Mouse (Mus musculus) right cerebral cortex, postnatal 14 days (tissue): Measurements from ENCODE around the gene Akap9.
"Not testable (repeated sequence)": the region's sequence is repeated elsewhere in the genome, so short reads cannot be mapped to it uniquely, and the experiment has no call there.

Experiments used
- DNase-seq: peaks from one replicate; pipeline ENCODE4 v3.0.0; 2022

The Akap9 gene

DNA sequence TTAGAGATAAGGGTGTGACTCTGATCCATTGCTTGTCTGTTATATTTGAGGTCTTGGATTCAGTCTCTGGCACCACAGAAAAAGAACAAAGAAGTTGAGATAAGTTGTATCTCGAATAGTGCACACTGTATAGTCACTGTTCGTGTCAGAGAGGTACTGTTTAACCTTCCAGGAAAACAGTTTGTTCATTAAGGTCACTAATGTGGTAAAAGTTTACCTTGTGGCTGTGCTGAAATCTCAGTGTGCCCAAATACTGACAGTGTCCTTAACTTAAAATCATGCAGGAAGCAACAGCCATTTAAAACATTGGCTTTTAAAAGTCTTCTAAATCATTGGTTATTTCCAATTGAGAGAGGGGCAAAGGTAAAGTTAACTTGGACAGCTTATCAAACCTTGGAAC lies 43.1 kb downstream of the Akap9 start:
- no peak for DNase-seq

DNA sequence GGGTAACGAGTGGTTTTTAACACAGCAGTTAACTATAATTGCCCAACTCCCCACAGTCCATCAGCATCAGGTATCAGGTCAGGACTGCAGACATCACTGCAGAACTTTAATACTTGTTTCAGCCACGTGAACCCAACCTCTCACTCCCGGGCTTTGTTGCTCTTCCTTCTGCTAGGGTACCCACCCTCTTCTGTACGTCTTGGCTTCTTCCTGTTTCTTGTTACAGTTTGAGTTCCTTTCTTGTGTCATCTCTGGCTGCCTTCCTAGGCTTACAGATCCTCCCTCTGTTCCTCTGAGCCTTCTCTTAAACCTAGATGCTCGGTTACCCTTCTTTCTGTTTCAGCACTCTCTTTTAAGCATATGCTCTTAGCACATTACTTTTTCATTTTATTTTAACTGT lies 45.9 kb downstream of the Akap9 start:
- DNase-seq, result no peak

DNA sequence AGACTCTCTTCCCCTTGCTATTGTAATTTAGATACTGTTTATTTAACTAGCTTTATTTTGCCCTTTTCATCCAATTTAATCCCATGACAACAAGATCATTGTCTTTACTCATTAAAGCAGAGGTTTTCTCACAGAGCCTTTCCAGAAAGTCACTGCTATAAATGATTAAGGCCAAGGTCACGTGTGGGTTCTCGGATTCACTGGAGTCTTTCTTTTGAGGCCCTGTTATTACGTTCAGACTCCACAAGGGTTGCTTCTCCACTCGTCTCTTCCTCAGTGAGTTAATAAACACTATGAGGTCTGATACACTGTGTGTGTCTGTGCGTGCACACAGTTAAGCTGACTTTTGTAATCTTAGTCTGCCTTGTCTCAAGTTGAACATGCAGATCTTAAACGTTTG lies 47.0 kb downstream of the Akap9 start:
- DNase-seq, result no peak

GRCm38 (mm10) chr5:3976111-3976510 lies 48.3 kb downstream of the Akap9 start:
- no peak for DNase-seq

DNA sequence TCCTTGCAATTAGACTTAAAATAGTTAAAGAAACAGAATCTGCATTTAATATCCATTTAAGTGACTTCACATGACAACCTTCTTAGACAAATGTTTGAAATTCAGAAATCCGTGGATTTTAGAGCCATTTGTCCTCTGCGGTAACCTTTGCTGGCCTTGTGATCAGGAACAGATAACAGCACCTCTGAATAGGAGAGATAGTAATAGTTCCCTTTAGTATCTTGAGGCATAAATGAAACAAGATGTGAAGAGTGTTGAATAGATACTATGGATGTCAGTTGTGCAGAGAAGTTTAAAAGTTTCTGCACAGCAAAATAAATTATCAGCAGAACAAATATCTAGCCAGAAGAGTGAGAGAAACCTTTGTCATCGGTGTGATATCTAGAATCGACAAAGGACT lies 50.0 kb downstream of the Akap9 start:
- no peak for DNase-seq

DNA sequence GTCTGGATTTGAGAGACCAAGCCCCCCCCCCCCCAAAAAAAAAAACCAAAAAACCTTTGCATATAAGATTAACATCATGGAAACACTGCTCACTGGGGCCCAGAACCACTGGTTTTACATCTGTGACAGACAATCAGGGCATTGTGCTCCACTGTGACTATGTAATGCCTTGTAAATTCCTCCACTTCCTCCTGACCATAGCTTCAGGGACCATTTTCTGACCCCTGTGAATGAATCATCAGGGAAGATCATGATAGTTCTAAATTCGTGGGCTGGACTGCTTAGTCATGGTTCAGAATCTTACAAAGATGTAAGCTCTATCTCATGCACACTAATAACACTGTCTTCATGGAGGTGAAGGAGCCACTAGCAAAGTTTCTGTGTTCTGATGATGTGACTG lies 61.8 kb downstream of the Akap9 start:
- no peak for DNase-seq

DNA sequence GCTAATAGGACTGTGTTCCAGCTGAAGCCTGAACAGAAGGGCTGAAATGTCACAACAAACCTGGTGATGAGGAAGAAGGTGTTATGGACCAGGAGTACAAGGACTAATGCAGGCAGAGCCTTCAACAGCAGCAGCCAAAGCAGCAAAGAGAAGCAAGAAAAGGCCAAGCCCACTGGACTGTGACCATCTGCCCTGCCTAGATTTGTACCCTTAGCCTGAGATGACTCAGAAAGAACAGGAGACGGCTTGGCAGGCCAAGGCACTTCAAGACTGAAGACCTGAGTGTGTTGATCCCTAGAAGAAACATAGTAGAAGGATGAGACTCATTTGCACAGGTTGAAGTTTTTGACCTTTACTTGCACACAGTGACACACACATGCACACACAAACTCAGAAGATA lies 62.6 kb downstream of the Akap9 start:
- DNase-seq, result no peak

GRCm38 (mm10) chr5:4004531-4005469 lies 76.9 kb downstream of the Akap9 start:
- no peak for DNase-seq

DNA sequence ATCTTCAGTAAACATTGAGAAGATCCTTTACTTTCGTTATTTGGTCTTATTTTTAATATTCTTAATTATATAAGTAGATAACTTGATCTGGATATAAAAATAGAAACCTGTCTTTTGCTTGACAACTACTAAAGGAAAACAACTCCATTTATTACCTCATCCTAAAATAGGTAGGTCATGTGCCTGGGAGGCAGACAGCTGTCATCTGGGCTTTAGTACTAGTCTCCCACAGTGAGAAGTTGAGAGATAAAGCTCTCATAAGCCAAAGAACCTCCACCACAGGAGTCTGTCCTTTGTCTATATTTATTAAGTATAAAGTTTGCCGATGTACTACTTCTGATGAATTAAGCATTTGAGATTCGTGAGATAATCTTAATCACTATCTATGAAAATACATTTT lies 78.8 kb downstream of the Akap9 start:
- DNase-seq, result no peak

GRCm38 (mm10) chr5:4008266-4008665 lies 80.4 kb downstream of the Akap9 start:
- DNase-seq, result no peak

DNA sequence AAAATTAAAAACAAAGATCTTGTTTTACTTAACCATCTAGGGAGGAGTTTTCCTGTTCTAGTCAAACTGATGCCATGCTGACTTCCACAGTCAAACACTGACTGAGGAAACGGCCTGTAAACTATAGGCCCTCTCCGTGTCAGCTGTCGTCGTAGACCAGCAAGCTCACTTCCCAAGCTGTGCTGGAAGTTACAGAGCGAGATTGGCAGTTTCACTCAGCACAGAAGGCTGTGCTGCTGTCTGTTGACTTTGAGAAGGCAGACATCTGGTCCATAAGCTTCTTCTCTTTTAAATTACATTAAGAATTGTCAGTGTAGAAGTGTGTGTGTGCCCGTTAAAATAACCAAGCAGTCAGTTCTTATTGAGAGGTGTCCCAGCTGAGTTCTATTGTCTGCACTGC lies 81.7 kb downstream of the Akap9 start:
- no peak for DNase-seq

DNA sequence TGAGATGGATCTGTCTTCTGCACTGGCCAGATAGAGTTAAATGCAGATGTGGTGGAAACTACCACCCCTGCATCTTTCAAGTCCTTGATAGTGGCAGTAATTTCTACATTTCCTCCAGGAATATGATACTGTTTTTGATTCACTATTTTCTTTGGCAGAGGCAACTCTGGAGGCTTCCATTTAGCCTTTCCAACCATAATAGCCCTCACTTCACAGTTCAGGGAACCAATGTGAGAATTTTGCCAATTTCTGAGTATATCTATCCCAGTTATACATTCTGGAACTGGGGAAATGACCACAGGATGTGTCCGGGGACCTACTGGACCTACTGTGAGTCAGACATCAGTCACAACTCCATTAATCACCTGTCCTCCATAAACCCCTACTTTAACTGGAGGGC lies 89.8 kb downstream of the Akap9 start:
- DNase-seq, result not testable (repeated sequence)

DNA sequence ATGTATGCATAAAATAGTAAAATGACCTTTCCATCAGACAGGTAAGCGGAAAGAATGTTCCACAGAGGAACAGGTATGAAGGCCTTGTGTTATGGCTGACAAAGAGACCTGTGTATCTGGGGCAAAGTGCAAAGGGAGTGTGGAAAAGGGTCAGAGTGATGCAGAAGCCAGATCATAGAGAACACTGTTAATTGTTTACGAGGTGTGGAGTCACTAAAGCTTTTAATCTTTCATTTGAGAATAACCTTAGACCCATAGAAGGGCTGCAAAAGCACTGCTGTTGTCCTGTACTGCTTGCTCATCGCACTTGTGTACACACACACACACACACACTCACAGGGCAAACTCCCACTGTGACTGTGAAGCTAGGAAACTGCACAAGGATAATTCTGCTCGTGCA lies 91.5 kb downstream of the Akap9 start:
- no peak for DNase-seq

GRCm38 (mm10) chr5:4020018-4020417 lies 92.2 kb downstream of the Akap9 start:
- no peak for DNase-seq

GRCm38 (mm10) chr5:4023186-4023585 lies 95.3 kb downstream of the Akap9 start:
- DNase-seq, result no peak

- DNase-seq, result peak; percentile 18
These were observed 96.2 kb downstream of the Akap9 start for GRCm38 (mm10) chr5:4023742-4024681.

DNA sequence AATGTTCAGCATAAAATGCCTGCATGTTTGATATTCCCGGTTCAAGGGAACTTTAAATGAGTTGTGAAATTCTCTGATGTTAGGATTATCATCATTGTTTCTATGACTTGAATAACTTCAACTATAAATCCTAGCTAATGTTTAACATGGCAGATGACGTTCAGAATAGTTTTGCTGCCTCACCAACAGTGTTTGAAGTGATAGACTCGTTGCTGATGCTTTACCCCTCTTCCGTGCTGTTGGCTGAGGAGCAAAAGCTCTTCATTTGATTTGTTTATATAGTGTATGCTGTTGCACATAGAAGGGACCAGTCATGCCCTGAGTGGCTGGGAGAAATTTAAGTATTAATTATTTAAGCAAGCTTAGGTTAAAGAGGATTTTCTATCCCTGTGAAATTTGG lies 96.9 kb downstream of the Akap9 start:
- no peak for DNase-seq

DNA sequence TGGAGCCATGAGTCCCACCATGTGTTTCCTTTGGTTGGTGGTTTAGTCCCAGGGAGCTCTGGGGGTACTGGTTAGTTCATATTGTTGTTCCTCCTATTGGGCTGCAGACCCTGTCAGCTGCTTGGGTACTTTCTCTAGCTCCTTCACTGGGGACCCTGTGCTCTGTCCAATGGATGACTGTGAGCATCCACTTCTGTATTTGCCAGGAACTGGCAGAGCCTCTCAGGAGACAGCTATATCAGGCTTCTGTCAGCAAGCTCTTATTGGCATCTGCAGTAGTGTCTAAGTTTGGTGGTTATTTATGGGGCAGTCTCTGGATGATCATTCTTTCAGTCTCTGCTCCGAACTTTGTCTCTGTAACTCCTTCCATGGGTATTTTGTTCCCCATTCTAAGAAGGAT lies 98.5 kb downstream of the Akap9 start:
- not testable (repeated sequence) for DNase-seq

- no peak for DNase-seq
These were observed 100.8 kb downstream of the Akap9 start for GRCm38 (mm10) chr5:4028486-4029173.

GRCm38 (mm10) chr5:4031846-4032245 lies 104.0 kb downstream of the Akap9 start:
- no peak for DNase-seq

DNA sequence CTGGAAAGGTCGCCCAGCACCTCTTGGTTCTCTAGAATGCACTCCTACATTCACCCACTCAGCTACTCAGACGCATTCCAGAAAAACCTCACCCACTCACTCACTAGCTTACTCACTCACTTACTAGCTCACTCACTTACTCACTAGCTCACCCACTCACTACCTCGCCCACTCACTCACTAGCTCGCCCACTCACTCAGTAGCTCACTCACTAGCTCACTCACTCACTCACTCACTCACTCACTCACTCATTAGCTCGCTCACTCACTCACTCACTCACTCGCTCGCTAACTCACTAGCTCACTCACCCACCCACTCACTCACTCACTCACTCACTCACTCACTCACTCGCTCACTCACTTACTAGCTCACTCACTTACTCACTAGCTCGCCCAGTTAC lies 108.8 kb downstream of the Akap9 start:
- no peak for DNase-seq

DNA sequence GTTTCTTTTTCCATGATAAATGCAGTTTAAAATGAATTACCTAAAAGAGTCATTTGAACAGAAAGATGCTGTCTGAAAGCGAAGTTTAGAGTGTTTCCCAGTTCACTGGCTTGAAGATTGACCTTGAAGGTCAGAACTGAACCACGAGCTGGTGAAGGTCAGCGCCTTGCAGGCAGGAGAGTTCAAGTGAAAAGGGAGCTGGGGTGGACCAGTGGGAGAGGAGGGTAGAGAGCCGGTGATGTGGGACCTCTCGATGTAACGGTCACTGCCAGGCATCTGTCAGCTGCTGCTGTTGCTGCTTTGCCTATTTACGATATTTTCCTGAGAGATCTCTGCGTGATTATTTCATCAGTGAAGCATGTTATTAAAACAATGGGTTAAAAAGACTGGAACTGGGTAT lies 111.5 kb downstream of the Akap9 start:
- DNase-seq, result no peak

DNA sequence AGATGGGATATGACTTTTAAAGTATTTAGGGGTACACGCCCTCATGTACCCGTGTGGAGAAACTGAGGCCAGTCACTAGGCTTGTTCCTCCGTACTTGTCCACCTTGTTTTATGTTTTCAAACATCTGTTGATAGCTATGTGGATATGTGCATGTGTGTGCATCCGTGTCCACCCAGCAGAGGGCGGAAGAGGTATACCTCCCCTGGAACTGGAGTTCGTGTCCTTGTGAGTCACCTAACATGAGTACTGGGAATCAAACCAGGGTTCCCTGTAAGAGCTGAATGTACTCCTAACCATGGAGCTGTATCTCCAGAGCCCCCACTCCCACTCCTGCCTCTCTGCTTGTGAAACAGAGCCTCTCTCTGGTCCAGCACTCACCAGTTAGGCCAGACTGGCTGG lies 112.5 kb downstream of the Akap9 start:
- no peak for DNase-seq
